Mouse (Mus musculus) lung, adult 2 months (tissue): Measurements from ENCODE around the gene Fat1.

Experiments used
- CTCF ChIP-seq: fragments of 200-500 bp; IDR thresholded peaks from 2 replicates; pipeline ENCODE4 v1.5.1; 2011; ENCODE audit warnings: mild to moderate bottlenecking, low read length, control low read depth; ENCODE audit not compliant: insufficient read depth
- POLR2A ChIP-seq: fragments of 200-500 bp; IDR thresholded peaks from 2 replicates; pipeline ENCODE4 v1.6.1; 2011; ENCODE audit warnings: low read depth, mild to moderate bottlenecking, control low read depth, low read length, borderline replicate concordance; ENCODE audit errors: extremely low read depth

GRCm38 (mm10) chr8:44948597-44948996 lies 13.3 kb downstream of the Fat1 start:
- TF ChIP-seq CTCF (no peak), POLR2A (no peak)
